Mouse (Mus musculus): ENCODE measurements around the gene Gm5741. TPM values are rescaled to one million over a fixed set of nuclear protein-coding genes. Genes with fewer than 3 reads are reported as not detected.

The Gm5741 gene
- not detected for total RNA-seq (2023)

GRCm38 (mm10) chr8:85067982-85068381 is at the start of gene Gm5741:
Gene Gm5741, minus strand, starts transcription at chr8:85067982.

DNA sequence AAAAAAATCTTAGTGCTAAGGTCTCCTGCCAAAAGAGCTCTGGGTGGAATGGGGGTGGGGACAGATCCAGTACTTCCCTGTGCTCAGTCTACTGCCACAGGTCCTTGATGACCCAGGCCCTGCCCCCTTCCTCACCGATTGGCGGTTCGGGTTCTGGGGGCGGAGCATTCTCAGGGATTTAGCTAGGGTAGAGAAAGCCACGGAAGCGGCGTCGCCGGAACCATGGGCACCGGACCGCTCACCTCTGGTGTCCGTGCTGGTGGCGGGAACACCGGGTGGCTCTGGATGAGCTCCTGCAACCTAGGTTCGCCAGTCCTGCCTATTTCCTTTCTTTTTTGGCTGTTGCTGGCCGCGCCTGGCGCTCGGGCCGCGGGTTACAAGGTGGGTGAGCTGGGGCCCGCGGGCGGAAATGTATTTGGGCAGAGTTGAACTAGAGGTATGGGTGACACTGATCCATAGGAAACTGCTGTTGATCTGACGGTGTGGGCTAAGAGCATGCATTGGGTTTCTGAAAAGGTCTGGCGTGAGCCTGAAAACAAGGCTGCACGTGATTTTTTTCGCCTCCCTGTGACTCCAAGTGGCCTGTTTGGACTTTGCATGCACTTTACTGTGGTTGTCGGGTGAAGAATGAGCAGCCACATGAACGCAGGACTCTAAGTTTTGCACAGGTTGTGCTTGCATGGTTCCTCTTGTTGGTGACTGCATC is 15.5 kb upstream of the Gm5741 start, which contains the start of gene Man2b1:
TSS of gene Man2b1 (plus strand) at position 163 of the 706 bp plus-strand sequence.

GRCm38 (mm10) chr8:85081216-85081555 is 13.4 kb upstream of the Gm5741 start, which contains the start of gene Wdr83:
Gene Wdr83, minus strand, starts transcription at chr8:85081306.

GRCm38 (mm10) chr8:85080532-85081215 is 12.9 kb upstream of the Gm5741 start, which contains the start of gene Wdr83os:
Gene Wdr83os, plus strand, starts transcription at chr8:85080740.

DNA sequence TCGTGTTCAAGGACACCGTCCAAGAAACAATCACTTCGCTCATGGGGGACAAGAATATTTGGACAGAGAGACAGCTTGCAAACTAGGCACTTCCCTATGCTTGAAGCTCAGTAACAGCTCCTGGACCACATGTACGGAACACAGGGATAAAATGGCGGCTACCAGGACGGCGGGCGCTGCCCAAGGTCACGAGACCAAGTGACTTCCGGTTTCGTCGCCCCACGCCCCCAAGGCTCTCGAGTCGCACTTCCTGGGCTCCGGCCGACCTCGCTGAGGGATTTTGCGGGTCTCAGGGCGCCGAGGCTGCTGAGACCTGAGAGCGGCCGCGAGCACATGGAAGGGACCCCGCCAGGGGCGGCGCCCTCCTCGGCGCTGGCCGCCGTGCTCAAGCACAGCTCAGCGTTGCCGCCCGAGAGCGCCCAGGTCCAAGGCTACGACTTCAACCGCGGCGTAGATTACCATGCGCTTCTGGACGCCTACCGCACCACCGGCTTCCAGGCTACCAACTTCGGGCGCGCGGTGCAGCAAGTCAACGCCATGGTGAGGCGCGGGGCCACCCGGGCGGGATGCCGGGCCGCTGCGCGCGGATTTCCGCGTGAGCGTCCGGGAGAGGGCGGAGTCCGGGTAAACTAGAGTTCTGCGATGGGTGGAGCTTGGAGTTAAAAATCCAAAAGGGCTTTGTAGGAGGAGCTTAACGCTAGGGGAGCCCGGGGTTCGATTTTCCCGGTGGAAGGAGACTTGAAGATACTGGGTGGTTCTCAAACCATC is 3.9 kb upstream of the Gm5741 start, which contains the start of gene Dhps:
TSS of gene Dhps (plus strand) at position 244 of the 768 bp plus-strand sequence.

GRCm38 (mm10) chr8:85059879-85060616 is 7.7 kb downstream of the Gm5741 start, which contains the start of gene Fbxw9:
Gene Fbxw9, plus strand, starts transcription at chr8:85060055.

DNA sequence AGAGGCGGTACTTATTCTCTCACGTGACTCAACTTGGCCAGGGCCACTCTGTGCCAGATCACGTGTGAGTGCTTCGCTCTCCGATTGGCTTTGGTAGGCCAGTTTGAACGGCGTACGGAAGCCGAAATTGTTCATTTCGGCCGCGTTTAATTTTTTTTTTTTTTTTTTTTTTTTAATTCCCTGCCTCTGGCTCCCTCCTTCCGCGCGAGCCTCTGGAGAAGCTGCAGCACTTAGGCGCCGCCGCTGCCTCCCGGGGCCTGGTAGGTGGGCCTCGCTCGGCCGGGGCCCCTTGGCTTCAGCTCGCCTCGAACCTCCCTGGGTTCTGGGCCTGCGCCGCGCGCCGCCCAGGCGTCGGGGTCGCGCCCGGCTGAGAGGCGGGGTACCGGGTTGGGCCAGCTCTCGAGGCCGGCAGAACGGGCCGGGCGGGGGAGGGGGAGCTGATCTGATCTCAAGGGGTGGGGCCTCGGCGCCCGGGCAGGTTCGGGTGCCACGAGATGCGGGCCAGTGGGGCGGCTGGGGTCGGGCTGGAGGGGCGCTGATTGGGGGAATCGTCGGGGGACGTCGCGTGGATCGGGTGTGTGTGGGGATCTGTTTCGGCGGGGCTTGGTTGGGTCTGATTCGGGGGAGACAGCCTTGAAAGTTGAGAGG is 30.9 kb downstream of the Gm5741 start, which contains the start of gene Tnpo2:
TSS of gene Tnpo2 (plus strand) at position 198 of the 648 bp plus-strand sequence.

GRCm38 (mm10) chr8:85026670-85027515 is 40.9 kb downstream of the Gm5741 start, which contains the start of gene Trir:
Gene Trir, plus strand, starts transcription at chr8:85026823.

DNA sequence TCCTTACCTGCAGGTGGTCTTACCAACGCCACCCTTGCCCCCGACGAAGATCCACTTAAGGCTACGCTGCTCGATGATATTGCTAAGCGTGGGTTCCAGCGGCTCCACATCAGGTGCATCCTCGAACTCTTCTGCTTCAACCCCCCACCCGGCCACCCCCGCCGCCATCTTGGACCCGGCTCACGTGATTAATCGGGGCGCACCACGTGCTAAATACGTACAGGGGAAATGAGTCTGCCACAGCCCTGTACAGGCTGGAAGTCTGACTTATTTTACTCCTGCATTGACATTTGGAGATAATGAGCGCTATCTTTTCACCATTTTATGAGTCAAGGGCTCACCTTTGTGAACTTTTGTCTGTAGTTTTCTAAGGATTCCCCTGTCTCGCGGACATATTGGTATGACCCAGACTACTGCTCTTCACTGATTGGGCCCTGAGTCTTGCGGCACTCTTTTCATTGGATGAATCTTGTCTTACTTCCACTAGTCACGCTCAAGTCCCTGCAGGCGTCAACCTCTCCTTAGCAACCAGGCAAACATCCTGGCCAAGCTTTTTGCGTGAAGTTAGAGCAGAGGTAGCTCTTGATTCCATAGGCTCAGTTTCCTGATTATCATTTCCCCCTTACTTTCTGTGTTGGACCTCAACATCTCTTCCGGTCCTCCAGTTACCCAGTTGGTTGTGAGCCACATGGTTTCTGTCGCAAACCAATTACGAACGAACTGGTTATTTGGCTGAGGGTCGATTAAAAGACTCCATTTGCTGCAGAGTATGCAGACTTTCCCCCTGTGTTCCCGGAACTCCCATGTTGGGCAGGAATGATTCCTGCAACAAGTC is 42.5 kb downstream of the Gm5741 start, which contains the start of gene Asna1:
TSS of gene Asna1 (minus strand) at position 184 of the 835 bp plus-strand sequence.

Other genes with a start within 250 kb of the Gm5741 start
- 4.1 TPM for gene Dand5, start 245.2 kb downstream of the Gm5741 start, total RNA-seq (2023)
- gene Gadd45gip1, start 236.5 kb downstream of the Gm5741 start, total RNA-seq (2023) = 18.2 TPM
- 63.9 TPM for gene Rad23a, start 227.3 kb downstream of the Gm5741 start, total RNA-seq (2023)
- gene Calr, start 221.0 kb downstream of the Gm5741 start, total RNA-seq (2023) = 412 TPM
- gene Farsa, start 211.0 kb downstream of the Gm5741 start, total RNA-seq (2023) = 72.0 TPM
- gene Syce2, start 195.9 kb downstream of the Gm5741 start, total RNA-seq (2023) = 2.4 TPM
- gene Gcdh, start 174.1 kb downstream of the Gm5741 start, total RNA-seq (2023) = 26.5 TPM
- gene Klf1, start 166.1 kb downstream of the Gm5741 start, total RNA-seq (2023) = not detected
- gene Dnase2a, start 159.4 kb downstream of the Gm5741 start, total RNA-seq (2023) = 10.5 TPM
- 0.09 TPM for gene Mast1, start 130.6 kb downstream of the Gm5741 start, total RNA-seq (2023)
- gene Rtbdn, start 121.0 kb downstream of the Gm5741 start, total RNA-seq (2023) = not detected
- not detected for gene Gm49661, start 98.5 kb downstream of the Gm5741 start, total RNA-seq (2023)
- 33.6 TPM for gene Prdx2, start 98.4 kb downstream of the Gm5741 start, total RNA-seq (2023)
- 47.9 TPM for gene Rnaseh2a, start 98.2 kb downstream of the Gm5741 start, total RNA-seq (2023)
- gene Junb, start 89.3 kb downstream of the Gm5741 start, total RNA-seq (2023) = 1,294 TPM
- 4.6 TPM for gene Hook2, start 77.4 kb downstream of the Gm5741 start, total RNA-seq (2023)
- gene Best2, start 53.5 kb downstream of the Gm5741 start, total RNA-seq (2023) = not detected
- 64.1 TPM for gene Asna1, start 42.7 kb downstream of the Gm5741 start, total RNA-seq (2023)
- 173 TPM for gene Trir, start 41.2 kb downstream of the Gm5741 start, total RNA-seq (2023)
- gene Tnpo2, start 31.1 kb downstream of the Gm5741 start, total RNA-seq (2023) = 75.7 TPM
- gene Fbxw9, start 7.9 kb downstream of the Gm5741 start, total RNA-seq (2023) = 7.7 TPM
- gene Dhps, start 3.8 kb upstream of the Gm5741 start, total RNA-seq (2023) = 88.6 TPM
- 52.7 TPM for gene Wdr83os, start 12.8 kb upstream of the Gm5741 start, total RNA-seq (2023)
- gene Wdr83, start 13.3 kb upstream of the Gm5741 start, total RNA-seq (2023) = 13.4 TPM
- 94.9 TPM for gene Man2b1, start 15.3 kb upstream of the Gm5741 start, total RNA-seq (2023)
- not detected for gene Zfp791, start 55.1 kb upstream of the Gm5741 start, total RNA-seq (2023)
- not detected for gene Cks1brt, start 83.9 kb upstream of the Gm5741 start, total RNA-seq (2023)
- not detected for gene Olfr371, start 158.0 kb upstream of the Gm5741 start, total RNA-seq (2023)
- 39.1 TPM for gene Orc6, start 231.7 kb upstream of the Gm5741 start, total RNA-seq (2023)
- 52.4 TPM for gene Vps35, start 231.8 kb upstream of the Gm5741 start, total RNA-seq (2023)

Measured in CD8-positive naive resting alpha-beta T cell, adult 57 days (primary cell).